Mouse (Mus musculus) liver, embryonic 14.5 days (tissue): ENCODE measurements around the gene Obscn.

ENCODE experiments used
- CTCF ChIP-seq: IDR thresholded peaks from 2 replicates; pipeline ENCODE4 v1.5.1; 2016; ENCODE audit warnings: antibody characterized with exemption, low read depth, control low read depth
- EP300 ChIP-seq: IDR thresholded peaks from 2 replicates; pipeline ENCODE4 v1.6.1; 2016; ENCODE audit warnings: antibody characterized with exemption, low read depth

DNA sequence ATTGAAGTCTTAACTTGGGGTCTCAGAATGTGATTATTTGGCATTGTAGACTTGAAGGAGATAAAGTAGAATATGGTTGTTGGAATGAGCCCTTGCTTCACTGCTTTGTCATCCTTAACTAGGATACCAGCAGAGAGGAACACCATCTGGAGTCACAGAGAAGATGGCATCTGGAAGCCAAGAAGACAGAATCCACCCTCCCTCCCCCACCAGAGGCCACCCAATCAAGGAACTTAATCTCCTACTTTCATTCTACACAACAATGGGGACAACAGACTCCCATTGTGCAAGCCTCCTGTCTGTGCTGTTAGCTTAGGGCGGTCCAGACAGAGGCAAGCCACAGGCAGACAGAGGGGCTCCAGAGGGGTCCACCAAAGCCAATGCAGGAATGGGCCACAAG lies 67.8 kb downstream of the Obscn start:
- TF ChIP-seq CTCF (no peak), EP300 (no peak)
